Mouse (Mus musculus) mouse trophoblast stem cell (cell line): ENCODE results near the gene Znrf3.
"Not testable (repeated sequence)": the region's sequence is repeated elsewhere in the genome, so short reads cannot be mapped to it uniquely, and the experiment has no call there.

Experiments used
- in situ Hi-C, 2 experiments: fragments of 300-500 bp; cut with MseI, MboI; formaldehyde crosslinking; loops; 2 replicates in 1 of 2; 3 replicates in 1 of 2; pipeline ENCODE4 v1.15.1; 2025

The Znrf3 gene

DNA sequence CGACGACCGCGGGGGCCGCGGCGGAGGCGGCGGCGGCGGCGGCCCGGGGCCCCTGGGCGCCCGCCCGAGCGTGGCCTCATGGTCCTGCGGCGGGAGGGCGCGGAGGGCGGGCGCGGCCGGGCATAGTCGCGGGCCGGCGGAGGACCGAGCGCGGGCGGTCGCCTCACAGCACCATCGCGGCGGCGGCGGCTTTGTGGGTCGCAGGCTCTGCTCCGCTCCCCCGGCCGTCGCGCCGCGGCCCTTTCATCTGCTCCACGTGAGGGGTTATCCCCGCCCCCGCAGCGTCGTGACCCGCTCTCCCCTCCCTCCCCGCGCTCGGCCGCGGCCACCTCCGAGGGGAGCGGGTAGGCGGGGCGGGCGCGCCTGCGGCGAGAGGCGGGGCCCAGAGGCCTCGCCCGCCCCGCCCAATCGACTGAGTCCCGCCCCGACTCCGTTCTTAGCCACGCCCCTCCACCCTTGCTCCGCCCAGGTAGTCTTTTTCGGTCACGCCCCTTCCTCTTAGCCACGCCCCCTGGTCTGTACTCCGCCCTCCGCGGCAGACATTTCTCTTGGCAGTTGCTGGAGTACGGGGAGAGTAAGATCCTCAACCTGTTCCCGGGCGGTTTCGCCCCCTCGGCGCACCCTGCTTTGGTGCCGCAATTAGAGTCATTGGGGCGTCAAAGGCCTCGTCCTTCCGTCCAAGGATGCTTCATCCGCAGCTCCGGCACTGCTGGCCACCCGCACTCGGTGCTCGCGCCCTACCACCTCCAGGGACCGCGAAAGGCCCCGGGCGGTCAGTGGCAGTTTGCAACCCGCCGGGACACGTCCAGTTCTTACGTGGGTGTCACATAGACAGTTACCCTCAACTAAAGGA lies at the start of gene Znrf3:
Znrf3 (minus strand) TSS at position 249 of the 853 bp plus-strand sequence.
- in situ Hi-C loops = no loop called here

DNA sequence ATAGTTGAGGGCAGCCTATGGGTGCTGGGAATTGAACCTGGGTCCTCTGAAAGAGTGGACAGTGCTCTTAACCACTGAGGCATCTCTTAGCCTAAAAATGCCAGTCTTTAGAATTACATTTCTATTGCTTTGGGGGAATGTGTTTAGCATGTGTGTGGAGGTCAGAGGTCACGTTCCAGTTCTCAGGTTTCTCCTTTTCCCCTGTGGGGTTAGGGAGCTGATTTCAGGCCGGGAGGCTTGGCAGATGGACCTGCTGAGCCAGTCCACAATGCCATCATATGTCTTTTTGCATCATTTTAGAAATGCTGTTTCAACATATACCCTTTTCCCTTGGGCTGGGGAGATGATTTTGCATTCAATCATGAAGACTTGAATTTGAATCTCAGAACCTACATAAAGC lies 49.2 kb upstream of the Znrf3 start:
- in situ Hi-C loops = no loop called here

DNA sequence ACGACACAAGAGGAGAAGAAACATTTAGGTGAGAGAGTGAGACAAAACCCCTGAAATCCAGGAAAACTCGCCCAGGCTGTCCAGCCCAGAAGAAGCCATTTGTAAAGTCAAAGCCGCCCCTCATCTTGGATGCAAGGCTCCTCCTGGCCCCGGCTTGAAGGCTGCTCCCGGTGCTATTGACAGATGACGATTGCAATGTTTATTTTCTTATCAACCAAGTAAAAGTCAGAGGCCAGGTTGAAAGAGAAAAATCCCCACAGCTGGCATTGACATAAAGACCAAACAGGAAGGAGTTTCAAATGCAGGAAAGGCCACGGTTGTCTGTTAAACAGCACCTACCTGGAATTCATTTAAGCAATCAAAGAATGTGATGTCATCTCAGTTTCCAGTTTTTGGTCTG lies 47.3 kb upstream of the Znrf3 start:
- in situ Hi-C loops = no loop called here

DNA sequence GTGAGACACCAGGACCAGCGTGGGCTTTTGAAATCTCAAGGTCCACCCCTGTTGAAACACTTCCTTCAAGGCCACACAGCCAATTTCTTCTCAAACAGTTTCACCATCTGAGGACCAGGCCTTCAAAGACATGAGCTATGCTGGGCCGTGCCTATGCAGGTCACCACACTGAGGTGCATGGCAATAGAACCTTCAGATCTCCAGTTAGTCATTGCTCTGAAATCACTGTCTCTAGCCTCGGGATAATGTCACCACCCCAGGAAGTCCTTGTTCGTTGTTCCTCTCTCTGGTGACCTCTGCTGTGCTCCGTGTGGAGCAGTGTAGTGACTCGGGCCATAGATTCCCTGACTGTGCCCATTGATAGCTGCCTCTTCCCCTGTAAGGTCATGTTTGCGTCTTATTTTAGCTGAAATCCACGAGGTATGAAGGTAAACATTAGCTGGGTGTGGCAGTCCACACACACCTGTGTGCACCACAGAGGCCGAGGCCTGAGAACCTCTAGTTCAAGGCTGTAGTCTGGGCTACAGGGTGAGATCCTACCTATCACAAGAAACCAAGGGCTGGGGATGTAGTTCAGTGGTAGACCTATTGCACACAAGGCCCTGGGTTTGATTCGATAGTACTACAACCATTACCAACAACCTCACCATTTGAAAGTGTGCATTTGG lies 46.5 kb upstream of the Znrf3 start:
- in situ Hi-C loops = no loop called here

DNA sequence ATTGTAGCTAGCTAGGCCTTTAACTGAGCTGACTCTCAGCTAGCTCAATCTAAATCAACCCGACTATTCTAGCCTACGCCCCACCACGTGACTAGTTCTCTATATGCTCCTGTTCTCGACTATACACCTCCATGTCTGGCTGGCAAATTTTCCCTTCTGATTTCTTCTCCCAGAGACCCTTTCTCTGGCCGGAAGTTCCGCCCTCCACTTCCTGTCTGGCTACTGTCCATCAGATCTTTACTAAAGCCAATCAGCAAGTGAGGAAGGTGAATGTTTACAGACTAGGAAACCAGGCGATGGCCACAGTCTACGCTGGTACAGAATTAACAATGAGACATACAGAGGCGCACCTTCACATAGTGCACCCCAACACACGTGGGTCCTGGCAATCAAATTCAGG lies 44.8 kb upstream of the Znrf3 start:
- in situ Hi-C loops = loop anchor here (10.0 kb wide), 2 partner anchors 135 to 195 kb away; no protein-coding TSS in a partner anchor

DNA sequence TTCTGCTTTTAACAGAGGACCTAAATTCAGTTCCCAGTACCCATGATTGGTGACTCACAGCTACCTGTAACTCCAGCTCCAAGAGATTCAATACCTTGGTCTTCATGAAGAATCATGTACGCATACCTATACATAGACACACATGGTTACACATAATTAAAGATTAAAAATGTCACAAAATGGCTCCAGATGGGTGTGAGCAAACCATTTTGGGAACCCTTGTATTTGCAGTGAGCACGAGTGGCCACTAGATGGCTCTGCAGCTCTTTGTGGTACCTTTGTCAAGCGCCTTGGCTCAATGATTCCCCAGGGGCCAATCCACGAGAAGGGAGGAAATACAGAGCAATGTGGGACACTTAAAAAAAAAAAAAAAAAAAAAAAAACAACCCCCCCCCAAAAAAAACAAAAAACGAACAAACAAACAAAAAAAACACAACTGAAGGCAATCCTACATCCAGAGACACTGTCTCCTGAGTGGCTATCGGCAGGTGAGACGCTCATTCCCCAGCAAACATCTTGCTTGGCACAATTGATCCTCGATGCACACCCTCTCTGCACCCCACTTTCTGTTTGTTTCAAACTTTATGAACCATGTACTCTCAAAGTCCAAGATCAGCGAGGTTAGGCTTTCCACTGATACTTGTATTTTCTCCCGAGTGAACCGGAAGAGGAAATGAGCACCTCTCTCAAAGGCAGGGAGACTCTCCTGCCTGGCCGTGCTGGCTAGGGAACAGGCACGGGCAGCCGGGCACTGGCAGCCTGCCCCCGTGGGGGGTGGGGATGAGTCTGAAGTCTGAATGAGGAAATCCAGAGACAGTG lies 40.8 kb upstream of the Znrf3 start:
- in situ Hi-C loops = loop anchor here (10.0 kb wide), 2 partner anchors 139 to 199 kb away; no protein-coding TSS in a partner anchor

DNA sequence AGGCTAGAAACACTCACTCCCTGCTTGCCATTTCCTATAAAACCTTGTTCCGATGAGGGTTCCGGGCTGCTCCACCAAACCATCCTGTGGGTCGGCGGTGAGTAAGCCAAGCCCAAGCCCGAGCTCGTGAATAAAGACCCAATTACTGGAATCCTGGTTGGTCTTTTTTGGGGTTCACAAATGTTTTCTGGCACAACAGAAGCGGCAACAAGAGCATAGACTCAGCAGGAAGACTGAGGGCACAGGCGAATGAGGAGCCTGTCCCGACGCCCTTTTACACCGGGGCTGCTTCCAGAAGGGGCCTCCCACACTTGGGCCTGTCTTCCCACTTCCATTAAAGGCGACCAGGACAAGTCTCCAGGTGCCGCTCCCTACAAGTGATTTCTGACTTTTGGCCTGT lies 37.9 kb upstream of the Znrf3 start:
- in situ Hi-C loops = loop anchor here (5.0 to 10.0 kb wide), 3 partner anchors 142 to 210 kb away; no protein-coding TSS in a partner anchor

DNA sequence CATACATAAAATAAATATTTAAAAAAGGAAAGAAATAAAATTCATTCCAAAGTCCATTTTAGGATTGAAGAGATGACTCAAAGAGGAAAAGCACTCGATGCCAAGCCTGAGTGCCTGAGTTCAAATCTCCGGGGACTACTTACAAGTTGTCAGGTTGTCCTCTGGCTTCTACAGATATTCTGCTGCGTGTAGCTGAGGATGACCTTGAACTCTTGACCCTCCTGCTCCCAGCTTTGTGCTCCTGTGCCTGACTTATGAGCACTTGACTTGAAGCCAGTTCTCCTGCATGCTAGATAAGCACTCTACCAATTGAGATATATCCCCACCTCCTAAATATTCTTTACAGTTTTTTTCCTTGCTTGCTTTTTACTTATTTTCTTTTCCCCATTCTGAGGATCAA lies 34.2 kb upstream of the Znrf3 start:
- in situ Hi-C loops = no loop called here

DNA sequence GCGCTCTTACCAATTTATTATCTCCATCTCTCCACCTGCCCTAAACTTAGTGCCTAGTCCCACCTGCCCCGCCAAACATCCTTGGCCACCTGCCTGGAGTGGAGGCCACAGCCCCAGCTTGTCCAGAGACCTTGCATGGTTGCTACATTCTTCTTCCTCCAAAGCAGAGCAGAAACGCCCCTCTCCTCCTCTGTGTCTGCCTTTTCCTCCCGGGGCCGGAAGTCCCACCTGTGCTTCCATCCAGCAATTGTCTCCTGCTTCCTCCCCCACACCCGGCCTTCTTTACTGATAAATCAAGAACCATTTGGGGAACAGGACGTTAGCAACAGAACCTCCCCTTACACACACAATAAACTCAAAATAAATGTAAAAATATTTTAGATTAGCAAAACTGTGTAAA lies 33.5 kb upstream of the Znrf3 start:
- in situ Hi-C loops = no loop called here

DNA sequence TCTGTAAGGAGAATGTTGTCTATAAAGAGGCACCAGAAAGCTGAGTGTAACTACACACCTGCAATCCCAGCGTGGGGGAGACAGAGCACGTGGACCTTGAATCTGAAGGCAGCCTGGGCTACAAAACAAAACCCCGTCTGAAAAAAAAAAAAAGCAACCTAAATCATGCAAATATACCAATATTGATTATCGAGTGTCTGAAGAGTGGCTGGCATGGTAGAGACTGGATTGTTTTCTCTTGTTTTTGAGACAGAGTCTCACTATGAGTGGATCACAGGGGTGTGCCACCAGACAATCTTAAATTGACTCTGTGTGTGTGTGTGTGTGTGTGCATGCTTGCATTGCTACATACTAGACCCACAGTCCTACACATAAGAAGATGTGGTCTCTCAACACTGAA lies 32.2 kb upstream of the Znrf3 start:
- in situ Hi-C loops = no loop called here

DNA sequence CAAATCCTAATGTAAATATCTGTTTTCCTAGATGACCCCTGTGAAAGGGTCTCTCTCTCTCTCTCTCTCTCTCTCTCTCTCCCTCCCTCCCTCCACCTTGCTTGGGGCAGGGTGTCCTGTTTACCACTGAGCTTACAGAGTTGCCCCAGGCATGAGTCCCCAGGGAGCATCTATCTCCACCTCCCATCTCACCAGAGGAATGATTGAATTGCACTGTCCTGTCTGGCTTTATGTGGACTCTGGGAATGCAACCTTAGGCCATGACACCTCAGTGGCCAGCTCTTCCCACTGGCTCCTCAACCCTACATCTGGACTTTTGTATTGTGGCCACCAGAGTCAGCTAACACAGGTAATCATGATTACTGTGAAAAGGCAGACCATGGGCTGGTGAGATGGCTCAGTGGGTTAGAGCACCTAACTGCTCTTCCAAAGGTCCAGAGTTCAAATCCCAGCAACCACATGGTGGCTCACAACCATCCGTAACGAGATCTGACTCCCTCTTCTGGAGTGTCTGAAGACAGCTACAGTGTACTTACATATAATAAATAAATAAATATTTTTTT lies 31.0 kb upstream of the Znrf3 start:
- in situ Hi-C loops = not testable (repeated sequence)

DNA sequence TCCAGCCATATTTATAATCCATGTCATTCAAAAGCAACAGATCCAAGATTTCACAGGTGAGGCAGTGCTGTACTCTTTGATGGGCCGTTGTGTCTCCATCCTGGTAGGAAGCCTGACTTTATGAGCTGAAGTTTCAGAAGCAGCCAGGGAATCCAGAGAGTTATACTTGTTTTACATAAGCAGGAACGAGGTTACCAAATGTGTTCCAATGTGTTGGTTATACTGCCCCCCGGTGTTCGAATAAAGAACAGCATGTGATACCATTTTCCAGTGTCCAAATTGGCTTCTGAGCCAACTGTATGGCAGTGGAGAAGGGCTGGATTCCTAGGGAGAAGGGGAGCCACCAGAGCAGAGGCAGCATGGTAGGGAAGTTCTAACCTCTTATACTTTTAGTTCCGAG lies 29.5 kb upstream of the Znrf3 start:
- in situ Hi-C loops = no loop called here

DNA sequence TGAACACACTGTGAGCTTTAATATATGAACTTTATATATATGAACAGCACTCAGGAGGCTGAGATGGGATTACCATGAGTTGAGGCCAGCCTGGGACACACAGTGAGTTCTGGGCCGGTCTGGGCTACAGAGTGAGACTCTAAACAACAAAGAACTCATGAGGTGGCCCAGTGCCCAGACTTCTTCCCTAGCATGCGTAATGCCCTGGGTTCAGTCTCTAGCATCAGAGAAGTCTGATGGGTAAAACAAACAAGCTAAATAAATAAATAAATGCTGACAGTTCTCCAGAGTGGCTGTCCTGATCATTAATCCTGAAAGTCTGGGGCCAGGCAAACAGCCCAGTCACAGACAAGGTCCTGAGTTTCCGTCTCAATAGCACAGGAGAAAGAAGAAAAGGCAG lies 25.4 kb upstream of the Znrf3 start:
- in situ Hi-C loops = no loop called here

DNA sequence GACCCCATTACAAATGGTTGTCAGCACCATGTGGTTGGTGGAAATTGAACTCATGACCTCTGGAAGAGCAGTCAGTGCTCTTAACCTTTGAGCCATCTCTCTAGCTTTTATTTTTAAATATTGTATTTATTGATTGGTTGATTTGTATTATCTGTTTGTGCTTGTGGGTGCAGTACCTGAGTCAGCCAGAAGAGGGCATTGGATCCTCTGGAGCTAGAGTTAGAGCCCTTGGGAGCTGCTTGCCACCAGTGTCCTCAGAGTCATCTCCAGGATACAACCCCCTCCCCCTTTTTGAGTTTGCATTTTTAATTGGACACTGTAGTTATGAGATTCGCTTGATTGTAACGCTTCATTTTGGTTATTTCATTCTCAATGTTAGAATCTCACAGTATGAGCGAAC lies 24.4 kb upstream of the Znrf3 start:
- in situ Hi-C loops = loop anchor here (5.0 kb wide), 2 partner anchors 177 to 182 kb away; no protein-coding TSS in a partner anchor

DNA sequence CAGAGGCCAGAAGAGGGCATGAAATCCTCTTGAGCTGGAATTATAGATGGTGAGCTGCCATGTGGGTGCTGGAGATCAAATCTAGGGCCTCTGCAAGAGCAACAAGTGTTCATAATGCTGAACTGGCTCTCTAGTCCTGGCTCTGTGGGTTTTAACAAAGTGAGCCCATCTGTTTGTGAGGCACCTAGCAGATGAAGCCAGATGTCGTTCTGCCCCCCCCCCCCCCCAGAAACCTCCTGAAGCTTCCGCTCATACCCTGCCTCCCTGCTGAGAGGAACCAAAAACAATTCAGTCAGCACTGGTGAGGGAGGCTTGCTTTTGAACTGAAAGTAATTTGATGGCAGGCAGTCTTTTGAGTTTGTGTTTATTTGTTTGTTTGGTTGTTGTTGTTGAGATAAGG lies 23.8 kb upstream of the Znrf3 start:
- in situ Hi-C loops = loop anchor here (5.0 kb wide), 2 partner anchors 176 to 181 kb away; no protein-coding TSS in a partner anchor

DNA sequence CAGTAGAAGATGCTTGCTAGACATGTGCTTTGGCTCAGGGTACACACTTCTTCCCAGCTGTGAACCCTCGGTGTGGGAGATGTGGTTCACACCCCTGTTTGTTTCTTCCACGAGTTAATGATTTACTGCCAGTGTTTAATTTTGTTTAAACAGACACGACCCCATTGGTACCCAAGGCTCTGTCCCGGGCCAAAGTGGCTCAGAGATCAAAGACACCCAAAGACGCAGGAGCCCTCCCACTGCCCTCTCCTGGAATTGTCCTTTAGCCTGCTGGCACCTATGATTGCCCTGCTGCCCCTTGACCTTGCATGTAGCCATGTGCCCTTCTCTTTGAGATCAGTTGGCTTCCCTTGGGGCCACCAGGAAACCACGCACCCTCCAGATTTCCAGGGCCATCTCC lies 7.3 kb upstream of the Znrf3 start:
- in situ Hi-C loops = no loop called here

DNA sequence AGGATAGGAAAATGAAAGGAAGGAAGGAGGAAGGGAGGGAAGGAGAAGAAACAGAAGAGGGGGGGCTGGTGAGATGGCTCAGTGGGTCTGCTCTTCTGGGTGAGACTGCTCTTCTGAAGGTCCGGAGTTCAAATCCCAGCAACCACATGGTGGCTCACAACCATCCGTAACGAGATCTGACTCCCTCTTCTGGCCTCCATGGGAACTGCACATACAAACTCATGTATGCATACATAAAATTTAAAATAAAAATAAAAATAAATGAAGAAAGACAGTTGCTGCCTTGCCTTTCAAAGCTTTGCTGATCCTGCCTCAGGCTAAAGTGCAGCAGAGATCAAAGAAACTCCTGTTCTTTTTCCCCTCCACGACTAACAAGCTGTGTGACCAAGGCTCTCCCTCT lies 6.7 kb upstream of the Znrf3 start:
- in situ Hi-C loops = no loop called here

DNA sequence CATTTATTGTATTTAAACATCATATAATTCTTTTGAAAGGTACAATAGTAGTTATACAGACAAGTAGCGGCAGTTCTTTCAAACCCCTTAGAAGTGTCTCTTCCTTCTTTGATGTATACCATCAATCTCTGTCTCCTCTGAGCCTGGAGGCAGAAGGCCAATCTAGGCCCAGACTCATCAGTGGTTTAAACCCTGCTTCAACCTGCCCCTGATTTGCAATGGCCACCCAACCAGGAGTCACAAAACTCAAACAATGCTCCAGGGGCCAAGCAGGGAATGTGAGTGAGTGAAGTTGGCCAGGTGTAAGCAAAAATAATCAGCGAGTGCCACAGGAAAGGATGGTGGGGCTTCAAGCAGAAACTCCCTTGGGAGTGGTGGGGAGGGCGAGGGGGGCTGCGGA lies 6.1 kb upstream of the Znrf3 start:
- in situ Hi-C loops = no loop called here

DNA sequence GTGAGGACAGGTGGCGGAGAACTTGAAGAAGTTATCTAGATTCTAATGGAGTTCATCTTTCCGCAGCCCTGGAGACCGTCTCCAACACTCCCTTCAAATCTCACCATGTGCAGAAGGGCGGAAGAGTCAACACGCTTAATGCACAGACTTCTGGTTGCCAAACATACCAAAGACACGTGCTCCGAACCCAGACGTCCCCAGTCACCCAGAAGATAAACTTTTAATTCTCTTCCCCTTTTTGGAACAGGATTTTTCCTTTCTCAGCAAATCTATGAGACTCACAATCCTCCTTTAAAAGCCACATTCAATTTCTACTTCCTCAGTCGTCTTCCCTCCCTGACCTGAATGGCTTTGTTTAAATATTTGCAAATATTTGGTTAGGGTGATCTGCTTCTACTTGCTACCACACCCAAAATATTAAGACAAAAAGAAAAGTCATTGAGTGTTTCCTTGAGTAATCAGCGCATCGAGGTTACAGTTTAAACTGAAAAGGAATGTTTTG lies 856 bp upstream of the Znrf3 start:
- in situ Hi-C loops = no loop called here

DNA sequence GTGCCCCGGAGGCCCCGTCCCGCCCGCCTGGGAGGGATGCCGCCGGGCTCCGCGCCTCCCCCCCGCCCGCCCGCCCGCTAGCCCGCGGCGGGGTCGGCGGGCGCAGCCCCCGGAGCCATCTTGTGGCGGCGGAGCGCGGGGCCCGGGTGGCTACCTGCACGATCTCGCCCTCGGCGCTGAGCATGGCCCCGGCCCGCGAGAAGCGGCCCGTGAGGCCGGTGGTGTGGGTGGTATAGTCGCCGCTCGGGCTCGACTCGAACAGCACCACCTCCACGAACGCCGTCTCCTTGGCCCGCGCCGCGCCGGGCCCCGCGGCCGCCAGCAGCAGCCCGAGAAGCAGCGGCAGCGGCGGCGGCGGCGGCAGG lies 431 bp downstream of the Znrf3 start:
- in situ Hi-C loops = no loop called here

DNA sequence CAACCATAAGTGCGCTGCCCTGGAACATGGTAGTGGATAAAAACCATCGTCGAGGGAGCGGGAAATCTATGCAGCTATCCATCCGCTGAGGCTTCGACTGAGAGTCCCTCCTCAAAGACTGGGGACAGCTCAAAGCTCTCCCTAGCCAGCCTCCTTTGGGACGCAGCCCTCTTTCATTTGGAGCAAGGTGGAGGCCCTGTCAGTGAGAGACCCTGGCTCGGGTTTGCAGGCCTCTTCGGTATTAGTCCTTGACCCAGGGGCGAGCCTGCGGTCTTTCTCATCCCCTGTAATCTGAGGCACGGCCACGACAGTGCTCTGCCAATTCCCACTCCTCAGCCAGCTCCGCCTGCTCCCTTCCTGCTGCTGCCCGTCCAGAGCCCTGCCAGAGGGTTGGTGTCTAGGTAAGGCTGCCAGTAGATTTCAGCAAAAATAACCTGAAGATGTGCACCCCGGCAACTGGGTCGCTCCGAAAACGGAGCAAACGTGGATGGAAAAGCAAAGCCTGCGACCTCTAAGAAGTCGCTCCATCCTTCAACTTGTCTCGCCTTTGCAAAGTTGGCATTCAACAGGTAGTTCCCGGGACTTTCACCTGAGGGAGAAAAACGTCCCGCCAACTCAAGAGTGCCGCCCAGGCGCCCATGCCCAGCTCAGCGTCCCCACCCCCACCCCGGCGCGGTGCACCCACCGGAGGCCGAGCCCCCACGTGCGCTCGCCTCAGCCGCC lies 975 bp downstream of the Znrf3 start:
- in situ Hi-C loops = no loop called here
